Mouse (Mus musculus): ENCODE data around the gene Smad3.

DNA sequence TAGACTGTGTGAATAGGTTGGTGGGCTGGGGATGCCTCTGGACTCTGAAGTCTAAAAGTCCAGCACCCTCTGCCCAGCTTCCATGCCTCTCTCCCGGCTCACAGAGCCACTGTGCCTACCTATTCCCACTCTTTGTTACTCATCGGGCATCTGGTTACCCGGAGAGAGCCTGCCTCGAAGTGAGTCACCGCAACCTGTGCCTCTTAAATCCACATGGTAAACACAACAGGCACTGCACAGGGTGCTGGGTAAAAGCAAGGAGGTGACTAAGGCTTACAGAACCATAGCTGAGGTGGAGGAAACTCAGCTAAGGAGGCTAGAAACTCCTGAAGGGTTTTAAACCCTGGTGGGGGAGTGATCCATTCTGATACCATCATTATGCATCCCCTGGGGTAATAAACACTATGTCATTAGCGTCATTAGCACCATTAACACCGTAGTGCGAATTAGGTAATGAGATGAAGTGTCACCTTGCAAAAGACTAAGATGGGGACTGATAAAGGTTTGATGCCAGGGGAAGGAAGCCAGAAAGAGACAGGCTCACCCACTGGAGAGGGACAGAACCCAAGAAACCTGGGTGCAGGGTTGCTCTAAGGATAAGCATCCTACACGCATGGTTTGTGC is 38.9 kb downstream of the Smad3 start:
- TF ChIP-seq CTCF (IDR thresholded peaks at IDR 0.05; ENCODE audit: extremely low read depth, insufficient read depth, insufficient read length, insufficient replicate concordance), result no peak
- TF ChIP-seq POLR2A (IDR thresholded peaks at IDR 0.05; ENCODE audit: low read depth, low read length), result no peak

All from spleen, adult 2 months (tissue).